Mouse (Mus musculus) embryonic fibroblast, embryonic 13.5 days (primary cell): Measurements from ENCODE around the gene Emilin1.

Experiments used
- CTCF ChIP-seq: IDR thresholded peaks from 2 replicates; pipeline ENCODE4 v1.5.1; 2011; ENCODE audit warnings: mild to moderate bottlenecking, control low read depth, low read length, moderate library complexity, borderline replicate concordance; ENCODE audit not compliant: insufficient read depth
- POLR2A ChIP-seq: IDR thresholded peaks from 2 replicates; pipeline ENCODE4 v1.6.1; 2011; ENCODE audit warnings: low read depth, mild to moderate bottlenecking, control low read depth, low read length, moderate library complexity

DNA sequence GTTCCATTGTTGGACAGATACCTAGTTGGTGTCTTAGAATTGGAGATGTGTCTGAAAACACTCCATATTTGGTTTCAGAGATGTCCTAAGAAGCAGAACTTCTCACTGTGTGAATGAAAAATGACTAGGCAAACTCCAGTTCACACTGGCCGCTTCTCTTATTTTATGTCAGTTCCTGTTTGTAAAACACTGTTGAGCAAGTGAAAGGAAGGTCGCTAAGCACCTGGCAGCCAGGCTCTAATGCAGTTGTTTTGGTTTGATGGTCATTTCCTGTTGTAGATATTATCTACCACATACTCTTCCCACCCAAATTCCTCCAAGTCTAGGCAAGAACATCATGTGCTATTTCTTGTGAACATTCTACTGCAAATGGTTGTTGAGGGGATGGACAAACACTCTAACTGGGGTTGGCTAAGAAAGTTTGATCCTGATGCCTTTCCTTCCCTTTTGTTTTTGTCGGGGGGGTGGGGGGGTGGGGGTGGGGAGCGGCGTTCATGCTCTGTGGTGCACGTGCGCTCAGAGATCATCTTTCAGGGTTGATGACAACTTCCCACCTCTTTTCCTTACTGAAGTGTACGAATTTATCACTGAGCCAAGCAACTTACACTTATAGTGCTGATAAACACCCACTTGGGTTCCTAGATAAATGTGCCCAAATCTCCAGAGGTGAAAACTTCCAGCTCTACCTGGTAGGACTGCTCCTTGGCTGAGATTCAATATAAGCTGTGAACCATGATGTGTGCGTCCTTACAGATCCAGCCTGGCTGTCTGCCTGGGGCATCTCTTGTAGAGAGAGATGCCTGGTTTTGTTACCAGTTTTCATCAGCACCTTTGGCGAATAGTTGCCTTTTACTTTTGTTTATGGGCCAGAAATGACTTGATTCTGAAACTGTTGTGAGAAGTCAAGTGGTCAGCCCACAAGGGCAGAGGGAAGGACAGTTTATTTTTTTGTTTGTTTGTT is 48.6 kb downstream of the Emilin1 start:
- TF ChIP-seq POLR2A (no peak), CTCF (no peak)
